Mouse (Mus musculus) B cell, adult 2 months (primary cell): ENCODE results near the gene Islr.
"Not testable (repeated sequence)": the region's sequence is repeated elsewhere in the genome, so short reads cannot be mapped to it uniquely, and the experiment has no call there.

Experiments used
- DNase-seq, 2 experiments: peaks; one replicate each; pipeline ENCODE4 v3.0.0; 2022

Gene Islr

GRCm38 (mm10) chr9:58203516-58204447 is at the start of gene Islr, which contains the start of gene Islr2:
Gene Islr, minus strand, starts transcription at chr9:58204306.
Gene Islr2, minus strand, starts transcription at chr9:58204319.
- peak; percentile 77 for DNase-seq

GRCm38 (mm10) chr9:58253805-58254122 is 49.7 kb upstream of the Islr start:
- DNase-seq = not testable (repeated sequence)

GRCm38 (mm10) chr9:58253033-58253804 is 49.1 kb upstream of the Islr start, which contains the start of gene Stoml1:
Gene Stoml1, plus strand, starts transcription at chr9:58253164.
- DNase-seq = peak; percentile 98

- DNase-seq = not testable (repeated sequence)
Measured at GRCm38 (mm10) chr9:58250730-58251129, 46.6 kb upstream of the Islr start.

- DNase-seq = peak in 1 of 2 experiments; percentile 32
Measured at GRCm38 (mm10) chr9:58250322-58250721, 46.2 kb upstream of the Islr start.

- DNase-seq = peak; percentile 78 to 80
Measured at GRCm38 (mm10) chr9:58249592-58250192, 45.6 kb upstream of the Islr start, which contains the start of gene Pml. Gene Pml, minus strand, starts transcription at chr9:58249786.

GRCm38 (mm10) chr9:58248746-58249413 is 44.8 kb upstream of the Islr start:
- no peak for DNase-seq

GRCm38 (mm10) chr9:58247064-58247759 is 43.1 kb upstream of the Islr start:
- DNase-seq = peak; percentile 88 to 89

GRCm38 (mm10) chr9:58246083-58246591 is 42.0 kb upstream of the Islr start:
- peak; percentile 36 to 41 for DNase-seq

GRCm38 (mm10) chr9:58243696-58244095 is 39.6 kb upstream of the Islr start:
- no peak for DNase-seq

- DNase-seq = no peak
Measured at GRCm38 (mm10) chr9:58242696-58243095, 38.6 kb upstream of the Islr start.

GRCm38 (mm10) chr9:58241780-58242485 is 37.8 kb upstream of the Islr start:
- DNase-seq = no peak

GRCm38 (mm10) chr9:58234502-58235015 is 30.5 kb upstream of the Islr start:
- no peak for DNase-seq

GRCm38 (mm10) chr9:58232374-58232773 is 28.3 kb upstream of the Islr start:
- DNase-seq = peak in 1 of 2 experiments; percentile 27

- peak; percentile 45 to 52 for DNase-seq
Measured at GRCm38 (mm10) chr9:58231746-58232145, 27.6 kb upstream of the Islr start.

- no peak for DNase-seq
Measured at GRCm38 (mm10) chr9:58228777-58229466, 24.8 kb upstream of the Islr start.

- DNase-seq = peak; percentile 79 to 81
Measured at GRCm38 (mm10) chr9:58225915-58226913, 22.1 kb upstream of the Islr start.

GRCm38 (mm10) chr9:58224356-58224755 is 20.2 kb upstream of the Islr start:
- DNase-seq = no peak
